Mouse (Mus musculus) ES-E14 (cell line): ENCODE measurements around the gene Fzd7.

Experiments
- HCFC1 ChIP-seq: IDR thresholded peaks from 2 replicates; pipeline ENCODE4 v1.6.1; 2012; ENCODE audit warnings: low read length, inconsistent platforms, borderline replicate concordance; ENCODE audit not compliant: insufficient read depth
- MAFK ChIP-seq: IDR thresholded peaks from 2 replicates; pipeline ENCODE4 v1.6.1; 2014; ENCODE audit warnings: mild to moderate bottlenecking, low read depth, low read length, inconsistent platforms; ENCODE audit not compliant: insufficient read depth
- ZC3H11A ChIP-seq: IDR thresholded peaks from 2 replicates; pipeline ENCODE4 v1.6.1; 2012; ENCODE audit warnings: low read depth, mild to moderate bottlenecking, inconsistent platforms, low read length, borderline replicate concordance
- ZNF384 ChIP-seq: IDR thresholded peaks from 2 replicates; pipeline ENCODE4 v1.6.1; 2012; ENCODE audit warnings: low read depth, low read length, inconsistent platforms

GRCm38 (mm10) chr1:59527219-59527618 lies 45.0 kb downstream of the Fzd7 start:
- no peak for TF ChIP-seq ZNF384
- no peak for TF ChIP-seq ZC3H11A
- TF ChIP-seq HCFC1 = no peak
- no peak for TF ChIP-seq MAFK
